Mouse (Mus musculus) heart, adult 11 months (tissue): ENCODE data around the gene Tfec.

ENCODE experiments used
- DNase-seq: peaks from one replicate; pipeline ENCODE4 v3.0.0; 2022

Gene Tfec

GRCm38 (mm10) chr6:16898251-16898862 lies at the start of gene Tfec:
Gene Tfec (minus strand): TSS chr6:16898441.
- no peak for DNase-seq

DNA sequence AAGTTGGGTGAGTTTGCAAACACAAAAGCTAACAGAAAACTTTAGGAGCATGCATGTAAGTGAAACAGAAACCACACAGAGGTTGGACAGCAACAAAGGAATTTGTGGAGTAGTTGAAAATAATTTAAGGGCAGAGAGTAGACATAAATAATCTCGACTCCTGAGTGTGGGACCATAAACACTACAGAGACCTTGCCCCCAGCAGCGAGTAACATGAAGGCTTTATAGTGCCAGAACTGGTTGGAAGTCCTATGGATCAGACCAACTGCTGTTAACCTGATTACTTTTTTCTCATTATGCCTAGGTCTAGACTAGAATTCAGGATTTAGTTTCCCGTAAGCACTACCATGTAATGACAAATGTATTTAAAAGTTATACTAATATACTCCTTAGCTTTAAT lies 49.6 kb upstream of the Tfec start:
- no peak for DNase-seq

GRCm38 (mm10) chr6:16943513-16943912 lies 45.3 kb upstream of the Tfec start:
- DNase-seq: no peak

DNA sequence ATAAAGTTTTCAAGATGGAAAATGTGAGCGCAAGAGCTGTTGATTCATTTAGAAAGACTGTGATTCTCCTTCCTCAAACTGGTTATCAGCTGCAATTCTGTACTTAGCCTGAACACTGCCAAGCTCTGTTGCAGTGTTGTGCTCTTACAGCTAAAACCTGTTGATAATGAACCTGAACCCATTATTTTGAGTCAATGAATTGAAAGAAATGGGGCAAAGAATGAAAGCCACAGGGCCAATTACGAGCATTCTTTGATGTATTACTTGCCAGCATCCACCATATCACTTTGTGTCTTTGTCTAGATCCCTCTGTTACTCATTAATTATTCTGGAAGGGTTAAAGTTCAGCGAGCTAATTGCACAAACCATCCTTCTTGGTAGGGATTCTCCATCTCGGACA lies 44.2 kb upstream of the Tfec start:
- DNase-seq: no peak

DNA sequence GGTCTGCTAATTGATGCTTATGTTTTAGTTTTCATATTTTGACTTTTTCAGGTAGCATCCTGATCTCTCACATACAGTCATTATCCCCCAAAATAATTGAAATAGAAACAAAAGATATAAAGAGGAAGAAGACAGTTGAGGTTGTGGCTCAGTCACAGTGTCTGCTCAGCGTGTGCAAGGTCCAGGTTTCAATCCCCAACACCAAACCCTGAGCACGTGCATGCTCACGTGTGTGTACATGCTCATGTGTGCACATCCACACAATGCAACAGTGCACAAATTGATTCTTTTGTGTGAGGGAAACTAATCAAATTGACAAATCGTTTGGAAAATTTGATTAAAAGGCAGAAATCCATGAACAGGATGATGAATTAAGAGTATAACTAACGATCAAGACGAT lies 32.8 kb upstream of the Tfec start:
- no peak for DNase-seq

GRCm38 (mm10) chr6:16920111-16920656 lies 21.9 kb upstream of the Tfec start:
- no peak for DNase-seq

- DNase-seq: no peak
Measured at GRCm38 (mm10) chr6:16891819-16892218, 6.4 kb downstream of the Tfec start.

DNA sequence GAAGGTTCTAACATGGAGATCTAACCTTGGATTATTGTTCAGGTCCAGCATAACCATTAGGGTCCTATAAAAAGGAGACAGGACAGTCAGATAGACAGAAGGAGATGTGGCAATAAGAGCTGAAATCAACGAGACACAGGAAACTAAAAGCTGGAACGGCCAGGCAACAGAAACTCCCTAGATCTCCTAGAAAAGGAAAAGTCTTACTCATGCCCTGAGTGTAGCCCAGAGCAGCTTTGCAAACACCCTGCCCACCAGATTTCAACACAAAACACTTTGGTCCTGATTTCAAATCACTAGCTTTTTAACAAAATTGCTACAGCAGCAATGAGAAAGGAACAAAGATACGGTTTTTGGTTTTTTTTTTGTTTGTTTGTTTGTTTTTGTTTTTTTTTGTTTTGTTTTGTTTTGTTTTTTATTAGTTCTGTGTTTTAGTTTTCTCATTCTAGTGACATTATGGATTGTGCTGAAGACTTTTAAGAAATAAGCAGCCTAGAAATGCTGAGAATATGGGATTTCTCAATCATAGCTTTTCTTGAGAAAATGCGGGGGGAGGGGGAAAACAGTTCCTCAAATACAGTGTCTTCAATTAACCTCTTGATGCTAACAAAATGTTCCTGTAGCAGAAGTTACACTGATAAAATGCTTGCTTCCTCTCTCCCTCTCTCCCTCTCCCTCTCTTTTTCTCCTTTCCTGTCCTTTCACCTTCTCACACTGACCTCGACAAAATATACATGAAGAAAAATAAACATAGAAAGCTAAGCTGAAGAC lies 14.5 kb downstream of the Tfec start:
- DNase-seq: no peak

DNA sequence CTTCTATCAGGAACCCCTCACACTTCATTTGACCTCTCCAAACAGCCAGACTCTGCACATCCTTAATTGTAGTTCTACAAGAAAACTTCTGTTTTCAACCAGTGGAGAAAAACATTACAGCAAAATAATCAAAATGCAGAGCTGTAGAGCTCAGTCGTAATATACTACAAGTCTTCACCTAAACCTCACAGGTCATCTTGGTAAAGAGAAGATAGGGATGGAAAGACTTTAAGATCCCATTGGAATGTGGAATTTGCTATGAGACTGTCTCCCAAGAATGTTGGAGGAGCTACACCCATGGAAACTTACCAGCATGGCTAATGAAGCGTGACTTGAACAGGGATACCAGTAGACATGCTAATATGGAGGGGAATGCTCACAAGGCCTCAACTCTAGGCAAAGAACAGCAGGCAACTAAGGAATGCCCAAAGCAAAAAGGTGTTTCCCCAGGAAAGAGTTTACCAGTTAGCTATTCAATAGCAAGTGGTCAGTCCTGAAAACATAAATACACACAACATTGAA lies 24.2 kb downstream of the Tfec start:
- no peak for DNase-seq

- DNase-seq: peak; percentile 44
Measured at GRCm38 (mm10) chr6:16870067-16870466, 28.2 kb downstream of the Tfec start.

- DNase-seq: no peak
Measured at GRCm38 (mm10) chr6:16868314-16868713, 29.9 kb downstream of the Tfec start.

- no peak for DNase-seq
Measured at GRCm38 (mm10) chr6:16862753-16863508, 35.3 kb downstream of the Tfec start.

DNA sequence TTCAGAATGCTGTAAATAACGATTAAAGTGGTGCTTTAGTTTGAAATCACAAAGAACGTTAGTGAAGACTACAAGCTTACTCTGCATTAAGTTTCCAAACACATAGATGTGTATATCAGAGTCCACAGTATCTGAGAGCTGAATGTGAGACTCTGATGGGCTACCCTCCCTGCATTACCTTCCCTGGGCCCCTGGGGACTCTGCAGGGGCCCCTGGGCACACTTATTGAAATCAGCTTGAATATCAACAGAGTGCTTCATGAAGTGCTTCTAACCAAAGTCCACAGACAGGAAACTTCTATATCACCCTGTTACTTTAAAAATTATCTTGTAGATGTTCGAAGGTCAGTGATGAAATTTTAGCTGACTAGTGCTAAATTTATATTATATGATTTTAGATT lies 36.2 kb downstream of the Tfec start:
- DNase-seq: no peak

- DNase-seq: no peak
Measured at GRCm38 (mm10) chr6:16855879-16856545, 42.2 kb downstream of the Tfec start.

DNA sequence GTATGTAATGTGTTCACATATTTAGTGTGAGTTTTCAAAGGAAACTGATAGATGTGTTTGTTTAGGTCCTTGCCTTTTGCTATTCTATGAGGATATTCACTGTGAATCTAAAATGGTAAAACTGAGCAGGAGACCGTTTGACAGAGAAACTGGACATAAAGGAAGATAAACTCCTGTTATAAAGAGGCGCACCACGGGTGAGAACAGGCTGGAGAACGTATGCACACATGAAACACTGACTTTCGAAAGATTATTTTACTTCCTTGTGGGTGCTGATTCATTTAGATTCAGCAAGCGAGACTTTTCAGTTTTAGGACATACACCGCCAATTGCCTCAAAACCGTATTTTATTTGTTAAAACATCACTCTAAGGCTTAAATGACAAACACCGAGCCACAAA lies 43.3 kb downstream of the Tfec start:
- no peak for DNase-seq

DNA sequence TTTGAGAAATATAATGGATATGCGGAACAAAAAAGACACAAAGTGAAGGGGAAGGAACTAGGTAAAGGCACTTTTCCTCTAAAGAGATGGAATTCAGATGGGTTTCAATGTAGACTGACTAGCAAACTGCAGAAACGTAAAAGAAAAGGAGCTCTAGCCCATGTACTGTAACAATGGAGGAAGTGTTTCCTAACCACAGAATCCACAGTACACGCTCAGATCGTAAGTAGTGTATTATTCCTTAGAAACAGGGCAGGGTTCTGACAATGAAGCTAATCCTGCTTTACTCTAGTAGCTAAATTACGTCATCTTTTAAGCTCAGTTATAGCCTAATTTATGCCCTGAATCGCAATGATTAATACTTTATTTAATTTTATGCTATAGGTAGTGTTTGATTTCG lies 51.7 kb downstream of the Tfec start:
- no peak for DNase-seq

DNA sequence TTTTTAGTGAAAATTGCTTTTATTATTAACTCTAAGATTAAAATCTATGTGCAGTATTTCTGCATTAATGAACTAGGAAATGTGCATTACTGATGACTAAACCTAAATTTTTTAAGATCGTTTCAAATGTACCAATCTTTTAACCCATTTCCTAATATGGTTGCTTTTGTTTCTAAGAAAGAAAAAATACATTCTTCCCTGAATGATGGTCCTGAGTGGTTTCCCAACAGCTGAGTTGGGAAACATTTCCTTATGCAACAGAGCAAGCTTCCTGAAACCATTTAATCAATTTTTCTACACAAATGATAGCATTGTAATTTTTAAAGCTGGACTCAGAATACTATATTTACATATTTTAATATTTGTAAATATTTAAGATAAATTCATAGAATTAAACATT lies 62.6 kb downstream of the Tfec start:
- no peak for DNase-seq

DNA sequence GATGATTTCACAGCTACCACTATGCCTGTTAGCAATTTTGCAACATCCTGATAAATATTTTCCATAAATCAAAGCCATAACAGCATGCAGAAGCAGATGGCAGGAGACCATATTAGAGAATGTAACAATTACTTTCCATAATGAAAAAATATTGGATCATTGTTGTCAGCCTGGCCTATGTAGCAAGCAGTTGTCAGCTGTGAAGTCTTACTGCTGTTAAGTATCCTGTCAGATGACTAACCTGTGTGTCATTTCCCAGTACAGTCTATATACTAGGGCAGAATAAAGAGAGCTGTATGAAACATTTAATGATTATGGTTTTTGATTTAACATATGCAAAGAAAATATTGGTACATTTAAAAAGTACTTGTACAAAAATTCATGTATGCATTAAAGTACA lies 69.9 kb downstream of the Tfec start:
- no peak for DNase-seq

DNA sequence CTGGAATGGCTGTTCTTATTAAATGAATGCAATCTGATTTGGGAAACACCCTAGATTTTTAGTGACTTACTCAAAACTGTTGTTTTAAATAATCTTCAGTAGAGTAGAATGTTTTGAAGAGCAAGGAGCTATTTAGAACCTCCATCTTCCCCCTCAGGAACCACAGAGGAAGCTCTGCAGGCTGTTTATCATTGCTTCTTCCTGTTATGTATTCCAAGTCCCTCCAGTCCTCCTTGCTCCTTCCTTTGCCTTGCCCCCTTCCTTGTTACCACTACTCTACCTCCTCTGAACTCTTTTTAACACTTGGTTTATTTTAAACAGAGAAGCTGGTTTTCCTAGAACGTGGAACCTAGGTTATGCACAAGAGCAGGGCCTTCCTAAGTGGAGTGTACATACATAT lies 76.3 kb downstream of the Tfec start:
- no peak for DNase-seq

- DNase-seq: no peak
Measured at GRCm38 (mm10) chr6:16806302-16806701, 91.9 kb downstream of the Tfec start.

- no peak for DNase-seq
Measured at GRCm38 (mm10) chr6:16797669-16798068, 100.6 kb downstream of the Tfec start.

- no peak for DNase-seq
Measured at GRCm38 (mm10) chr6:16796914-16797313, 101.3 kb downstream of the Tfec start.

- no peak for DNase-seq
Measured at GRCm38 (mm10) chr6:16794036-16794435, 104.2 kb downstream of the Tfec start.
